Mouse (Mus musculus) cerebral cortex, adult 2 months (tissue): Measurements from ENCODE around the gene Syt12.

ENCODE experiments used
- WGBS: fragments of 180-500 bp; shearing (Covaris S2); methylation state at CpG from one replicate; pipeline ENCODE4 v1.1.7; 2018; 5-methylcytosine and 5-hydroxymethylcytosine counted together

Syt12 gene

DNA sequence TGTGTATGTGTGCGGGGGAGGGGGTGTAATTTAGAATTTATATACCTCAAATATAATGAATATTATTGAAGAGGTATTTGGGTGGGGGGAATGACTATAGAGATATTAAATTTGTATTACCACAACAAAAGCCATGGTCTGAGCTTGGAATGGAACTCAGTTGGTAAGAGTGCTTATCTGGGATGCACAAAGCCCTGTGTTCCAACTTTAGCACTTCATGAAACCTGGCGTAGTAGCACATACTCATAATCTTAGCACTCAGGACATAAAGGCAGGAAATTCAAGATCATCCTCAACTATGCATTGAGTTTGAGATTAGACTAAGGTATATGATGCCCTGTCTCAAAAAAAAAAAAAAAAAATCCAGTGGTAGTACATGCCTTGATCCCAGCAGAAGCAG is 72.4 kb downstream of the Syt12 start:
- WGBS = over 99% methylated on average over 2 of the region's 2 CpGs

DNA sequence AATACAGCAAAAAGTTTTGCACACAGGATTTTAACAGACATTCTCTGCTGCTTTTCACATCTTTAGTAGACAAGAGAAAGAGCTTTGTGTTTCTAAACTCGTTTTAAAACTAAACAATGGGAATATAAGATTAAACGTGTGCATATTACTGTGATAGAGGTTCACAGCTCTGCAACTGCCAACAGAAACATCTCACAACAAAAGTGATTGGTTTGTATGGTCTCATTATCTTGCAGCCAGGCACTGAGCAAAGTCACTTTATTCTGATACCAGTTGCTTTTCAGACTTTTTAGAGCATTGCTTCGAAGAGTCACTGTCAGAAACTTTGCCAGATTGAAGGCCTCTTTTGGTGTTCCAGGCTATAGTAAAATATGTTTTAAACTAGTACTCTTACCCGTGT is 78.3 kb downstream of the Syt12 start:
- 56% methylated on average over 4 of the region's 4 CpGs for WGBS

DNA sequence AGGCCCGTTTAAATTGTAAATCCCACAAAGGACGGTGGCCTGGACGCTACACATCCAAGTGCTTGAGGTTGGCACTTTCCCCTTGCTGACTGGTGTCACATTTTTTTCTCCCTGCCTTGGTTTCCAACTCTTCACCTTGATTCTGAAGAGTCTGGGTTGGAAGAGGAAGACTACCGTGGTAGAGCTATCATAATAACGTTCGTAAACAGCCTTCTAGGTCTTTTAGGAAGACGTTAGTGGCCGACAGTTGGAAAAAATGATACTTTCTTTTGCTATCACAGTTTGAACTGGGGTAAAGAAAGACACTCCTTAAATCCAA is 78.7 kb downstream of the Syt12 start:
- WGBS = 46% methylated on average over 8 of the region's 8 CpGs

DNA sequence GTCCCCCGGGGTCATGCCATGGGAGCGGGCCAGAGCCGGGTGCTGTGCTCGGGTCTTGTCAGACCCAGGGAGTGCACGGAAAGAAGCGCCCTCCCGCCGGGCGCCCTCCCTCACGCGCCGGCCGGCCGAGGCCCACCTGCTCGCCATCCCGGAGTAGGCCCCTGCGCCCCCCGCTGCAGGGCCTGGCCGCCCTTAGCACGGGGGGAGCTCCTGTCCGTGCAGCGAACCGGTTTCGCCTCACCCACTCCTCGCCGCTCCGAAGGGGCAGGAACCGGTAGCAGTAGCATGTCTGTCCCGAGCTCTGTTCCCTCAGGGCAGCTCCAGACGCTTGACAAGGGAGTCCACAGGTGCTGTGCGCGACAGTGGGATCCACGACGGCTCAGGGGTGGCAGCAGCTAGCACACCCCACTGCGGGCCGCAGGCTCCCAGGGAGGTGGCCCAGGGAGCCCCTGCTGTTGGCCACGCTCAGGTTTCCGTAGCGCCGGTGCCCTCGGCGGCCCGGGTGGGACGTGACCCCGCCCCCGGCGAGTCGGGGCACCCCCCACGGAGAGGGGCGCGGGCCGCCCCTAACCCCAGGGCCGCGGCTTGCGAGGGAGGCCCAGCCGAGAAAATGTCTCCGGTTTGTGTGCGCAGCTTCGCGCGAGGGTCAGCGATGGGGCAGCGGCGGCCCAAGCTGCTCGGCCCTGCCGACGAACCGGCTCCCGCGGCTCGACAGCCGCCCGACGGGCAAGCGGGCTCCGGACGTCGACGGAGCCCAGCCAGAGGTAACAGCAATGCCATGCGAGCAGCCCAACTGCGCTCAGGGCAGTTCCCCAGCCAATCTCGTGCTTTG is 79.2 kb downstream of the Syt12 start, which contains the start of gene Kdm2a:
Gene Kdm2a (minus strand): TSS at position 488 of the 832 bp plus-strand sequence.
- 4% methylated on average over 82 of the region's 82 CpGs for whole genome bisulfite sequencing

DNA sequence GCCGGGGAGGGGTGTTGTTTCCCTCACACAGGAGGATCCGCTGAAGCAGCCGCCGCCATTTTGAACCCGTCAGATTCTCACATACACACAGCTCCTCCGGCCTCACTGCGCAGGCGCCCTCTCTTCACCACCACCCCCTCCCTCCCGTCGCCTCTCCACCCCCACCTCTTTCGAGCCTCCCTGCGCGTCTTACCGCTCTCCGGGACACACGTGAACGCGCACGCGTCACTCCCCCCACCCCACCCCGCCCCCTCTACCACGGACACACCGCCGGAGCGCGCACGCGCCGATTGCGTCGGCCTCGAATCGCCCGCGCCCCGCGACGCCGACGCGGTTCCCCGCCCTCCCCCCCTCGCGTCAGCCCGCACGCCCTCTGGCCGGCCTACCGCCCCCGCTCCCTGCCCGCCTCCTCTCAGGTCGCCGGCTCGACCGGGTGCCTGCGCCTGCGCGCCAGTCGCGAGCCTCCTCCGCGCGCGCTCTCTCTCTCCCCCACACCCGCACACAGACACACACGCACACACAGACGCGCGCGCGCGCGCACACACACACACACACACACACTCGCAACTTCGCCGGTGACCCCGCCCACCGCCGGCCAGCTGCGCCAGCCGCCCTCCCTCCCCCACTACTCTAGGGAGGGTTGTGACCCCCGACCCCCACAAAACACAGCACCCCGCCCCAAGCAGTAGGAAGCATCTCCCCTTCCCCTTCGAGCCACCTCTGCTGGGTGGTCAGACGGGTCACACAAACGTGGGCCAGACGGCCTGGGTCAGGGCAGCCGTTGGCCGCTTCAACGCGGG is 80.0 kb downstream of the Syt12 start:
- 2% methylated on average over 68 of the region's 90 CpGs for WGBS

DNA sequence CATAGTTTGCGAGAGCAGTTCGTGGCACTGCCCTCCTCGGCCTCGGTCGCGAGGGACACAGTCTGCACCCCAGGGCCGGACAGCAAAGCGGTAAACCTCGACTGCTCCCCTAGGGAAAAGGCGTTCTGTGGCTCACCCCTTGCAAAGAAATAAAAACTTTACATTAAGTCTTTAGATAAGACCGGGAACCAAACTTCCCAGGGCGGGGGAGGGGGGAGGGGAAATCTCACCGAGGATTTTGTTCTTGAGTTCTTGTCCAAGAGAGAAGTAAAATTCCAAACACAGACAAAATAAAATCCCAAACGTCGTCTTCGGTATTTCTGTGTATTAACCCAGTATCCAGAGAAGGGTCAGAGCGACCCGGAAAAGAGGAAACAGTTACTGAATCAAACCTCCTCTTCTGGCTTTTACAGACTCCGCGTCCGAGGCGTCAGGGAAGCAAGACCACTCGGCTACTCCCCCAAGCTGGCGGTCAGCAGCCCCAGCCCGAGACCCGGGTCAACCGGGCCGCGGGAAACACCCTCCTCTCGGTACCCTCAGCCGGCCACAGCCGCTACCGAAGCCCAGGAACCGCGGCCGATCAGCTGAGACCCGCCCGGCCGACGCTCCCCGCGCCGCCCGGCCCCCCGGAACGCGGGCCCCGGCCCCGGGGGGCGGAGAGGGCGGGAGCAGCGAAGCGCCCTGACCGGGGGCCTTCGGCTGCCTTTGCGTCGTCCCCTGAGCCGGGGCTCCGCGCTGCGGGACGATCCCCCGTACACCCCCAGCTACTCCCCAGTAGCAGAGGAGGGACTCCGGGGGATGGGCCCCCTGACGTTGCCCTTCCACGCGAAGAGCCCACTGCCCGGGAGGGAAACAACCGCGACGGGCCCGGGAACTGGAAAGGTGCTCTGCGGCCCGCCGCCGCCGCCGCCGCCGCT is 80.9 kb downstream of the Syt12 start:
- WGBS = under 1% methylated on average over 65 of the region's 80 CpGs
